Mouse (Mus musculus) stomach, postnatal 0 days (tissue): ENCODE measurements around the gene Arrdc2.

Experiments
- CTCF ChIP-seq: IDR thresholded peaks from 2 replicates; pipeline ENCODE4 v1.5.1; 2016; ENCODE audit warnings: antibody characterized with exemption, low read depth, mild to moderate bottlenecking, moderate library complexity
- EP300 ChIP-seq: optimal IDR thresholded peaks from 2 replicates; pipeline ENCODE3; 2016; ENCODE audit warnings: antibody characterized with exemption

DNA sequence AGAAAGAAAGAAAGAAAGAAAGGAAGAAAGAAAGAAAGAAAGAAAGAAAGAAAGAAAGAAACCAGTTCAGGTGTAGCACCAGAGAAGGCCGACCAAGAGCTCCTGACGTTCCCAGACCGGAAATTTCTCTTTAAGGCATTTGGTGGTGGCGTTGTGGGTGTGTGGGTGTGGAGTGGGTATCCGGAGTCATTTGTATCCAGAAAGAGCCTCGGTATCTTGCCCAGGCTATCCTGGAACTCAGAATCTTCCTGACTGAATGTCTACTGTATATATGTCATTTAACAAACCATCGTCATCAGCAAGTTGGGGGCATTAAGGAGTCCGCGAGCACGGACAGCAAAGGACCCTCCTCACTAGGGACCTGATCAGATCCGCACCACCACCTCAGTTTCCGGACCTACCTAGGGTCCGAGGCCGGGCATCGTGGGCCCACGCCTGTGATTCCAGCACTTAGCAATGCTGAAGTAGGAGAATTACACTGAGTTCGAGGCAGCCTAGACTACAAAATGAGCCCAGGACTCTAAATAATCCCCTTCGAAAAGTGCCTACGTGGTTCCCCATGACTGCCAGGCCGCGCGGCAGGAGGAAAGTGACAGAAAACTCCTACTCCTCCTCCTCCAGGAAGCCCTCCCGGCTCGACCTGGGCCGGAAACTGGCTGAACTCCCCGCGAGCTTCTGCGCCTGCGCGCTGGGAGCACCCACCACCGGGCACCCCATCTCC, 33.3 kb upstream of the Arrdc2 start:
- no peak for TF ChIP-seq EP300
- TF ChIP-seq CTCF = no peak
